Mouse (Mus musculus): Measurements from ENCODE around the gene C2cd2.
"Not testable (repeated sequence)": the region's sequence is repeated elsewhere in the genome, so short reads cannot be mapped to it uniquely, and the experiment has no call there.

Gene C2cd2

GRCm38 (mm10) chr16:97946993-97947392 is 15.4 kb downstream of the C2cd2 start:
- not testable (repeated sequence) for DNase-seq (ENCODE audit: low spot score in 2 of 2)

GRCm38 (mm10) chr16:97941844-97942243 is 20.6 kb downstream of the C2cd2 start:
- no peak for DNase-seq (ENCODE audit: low spot score in 2 of 2)

- no peak for DNase-seq (ENCODE audit: low spot score in 2 of 2)
Observed at GRCm38 (mm10) chr16:97940471-97940973, 21.9 kb downstream of the C2cd2 start.

- no peak for DNase-seq (ENCODE audit: low spot score in 2 of 2)
Observed at GRCm38 (mm10) chr16:97935815-97936214, 26.6 kb downstream of the C2cd2 start.

GRCm38 (mm10) chr16:97930231-97930630 is 32.2 kb downstream of the C2cd2 start:
- DNase-seq (ENCODE audit: low spot score in 2 of 2): no peak

- DNase-seq (ENCODE audit: low spot score in 2 of 2): no peak
Observed at GRCm38 (mm10) chr16:97929520-97929919, 32.9 kb downstream of the C2cd2 start.

- DNase-seq (ENCODE audit: low spot score in 2 of 2): no peak
Observed at GRCm38 (mm10) chr16:97927331-97927938, 35.0 kb downstream of the C2cd2 start.

- DNase-seq (ENCODE audit: low spot score in 2 of 2): no peak
Observed at GRCm38 (mm10) chr16:97926381-97926780, 36.0 kb downstream of the C2cd2 start.

GRCm38 (mm10) chr16:97925760-97926159 is 36.6 kb downstream of the C2cd2 start:
- DNase-seq (ENCODE audit: low spot score in 2 of 2): no peak

GRCm38 (mm10) chr16:97923700-97924099 is 38.7 kb downstream of the C2cd2 start:
- no peak for DNase-seq (ENCODE audit: low spot score in 2 of 2)

GRCm38 (mm10) chr16:97922779-97923126 is 39.6 kb downstream of the C2cd2 start:
- no peak for DNase-seq (ENCODE audit: low spot score in 2 of 2)

- peak; percentile 69 to 80 for DNase-seq (ENCODE audit: low spot score in 2 of 2)
Observed at GRCm38 (mm10) chr16:97921961-97922778, 40.2 kb downstream of the C2cd2 start.

- no peak for DNase-seq (ENCODE audit: low spot score in 2 of 2)
Observed at GRCm38 (mm10) chr16:97920621-97921020, 41.8 kb downstream of the C2cd2 start.

- no peak for DNase-seq (ENCODE audit: low spot score in 2 of 2)
Observed at GRCm38 (mm10) chr16:97919793-97920192, 42.6 kb downstream of the C2cd2 start.

- no peak for DNase-seq (ENCODE audit: low spot score in 2 of 2)
Observed at GRCm38 (mm10) chr16:97912873-97913272, 49.5 kb downstream of the C2cd2 start.

- DNase-seq (ENCODE audit: low spot score in 2 of 2): no peak
Observed at GRCm38 (mm10) chr16:97909356-97909755, 53.0 kb downstream of the C2cd2 start.

GRCm38 (mm10) chr16:97907496-97907895 is 54.9 kb downstream of the C2cd2 start:
- no peak for DNase-seq (ENCODE audit: low spot score in 2 of 2)

GRCm38 (mm10) chr16:97906337-97906736 is 56.1 kb downstream of the C2cd2 start:
- no peak for DNase-seq (ENCODE audit: low spot score in 2 of 2)

GRCm38 (mm10) chr16:97905449-97905991 is 56.9 kb downstream of the C2cd2 start:
- DNase-seq (ENCODE audit: low spot score in 2 of 2): no peak

GRCm38 (mm10) chr16:97904035-97904434 is 58.4 kb downstream of the C2cd2 start:
- DNase-seq (ENCODE audit: low spot score in 2 of 2): no peak

- DNase-seq (ENCODE audit: low spot score in 2 of 2): no peak
Observed at GRCm38 (mm10) chr16:97897346-97898024, 64.9 kb downstream of the C2cd2 start.

- no peak for DNase-seq (ENCODE audit: low spot score in 2 of 2)
Observed at GRCm38 (mm10) chr16:97887762-97888161, 74.6 kb downstream of the C2cd2 start.
